Mouse (Mus musculus) midbrain, embryonic 14.5 days (tissue): ENCODE results near the gene Atp10b. TPM values are rescaled to one million over a fixed set of nuclear protein-coding genes. Genes with fewer than 3 reads are reported as not detected.

Experiments
- ATAC-seq: fragments of 200-750 bp; cut with Nextera tagmentation; 2 replicates; pipeline ENCODE4 v1.8.0; 2017; ENCODE audit warnings: moderate number of reproducible peaks, moderate library complexity; ENCODE audit not compliant: low FRiP score, low TSS enrichment
- DNase-seq: peaks from one replicate; pipeline ENCODE4 v3.0.0-alpha.2; 2015
- H3K27ac ChIP-seq: fragments of 300-500 bp; sonication (generic); replicated peaks from 2 replicates; pipeline ENCODE4 v1.5.1; 2014; ENCODE audit warnings: mild to moderate bottlenecking, low read depth, low read length, moderate library complexity
- H3K27me3 ChIP-seq: fragments of 300-500 bp; sonication (generic); 2 replicates; pipeline ENCODE4 v1.6.1; 2014; ENCODE audit warnings: low read length, control low read depth, mixed read lengths; ENCODE audit not compliant: control insufficient read depth, insufficient read depth
- H3K36me3 ChIP-seq: fragments of 300-500 bp; sonication (generic); 2 replicates; pipeline ENCODE4 v1.6.1; 2014; ENCODE audit warnings: low read length, control low read depth; ENCODE audit not compliant: control insufficient read depth, insufficient read depth
- H3K4me1 ChIP-seq: fragments of 300-500 bp; sonication (generic); 2 replicates; pipeline ENCODE4 v1.6.1; 2014; ENCODE audit warnings: mild to moderate bottlenecking, antibody characterized with exemption, low read length, control low read depth; ENCODE audit not compliant: control insufficient read depth, insufficient read depth
- H3K4me2 ChIP-seq: fragments of 300-500 bp; sonication (generic); 2 replicates; pipeline ENCODE4 v1.6.1; 2014; ENCODE audit warnings: mild to moderate bottlenecking, low read length, moderate library complexity
- H3K4me3 ChIP-seq: fragments of 300-500 bp; sonication (generic); replicated peaks from 2 replicates; pipeline ENCODE4 v1.5.1; 2014; ENCODE audit warnings: low read depth, low read length
- H3K9ac ChIP-seq: fragments of 300-500 bp; sonication (generic); replicated peaks from 2 replicates; pipeline ENCODE4 v1.6.1; 2014; ENCODE audit warnings: mild to moderate bottlenecking, low read length, moderate library complexity
- H3K9me3 ChIP-seq: fragments of 300-500 bp; sonication (generic); 2 replicates; pipeline ENCODE4 v1.6.1; 2016; ENCODE audit warnings: low read length, control low read depth, mixed read lengths; ENCODE audit not compliant: control insufficient read depth
- WGBS: fragments of 180-500 bp; shearing (Covaris S2); extraction: QIAGEN DNeasy Blood & Tissue Kit; methylation state at CpG from one replicate; pipeline ENCODE4 v1.1.7; 2014; 5-methylcytosine and 5-hydroxymethylcytosine counted together
- polyA plus RNA-seq: library from polyadenylated mRNA; unstranded; fragments of >200 nt; fragmentation: Nextera tagmentation; extraction: Ambion mirVana; gene quantifications from 2 replicates; pipeline ENCODE4 v1.2.1, GENCODE M21; 2014

The Atp10b gene
- polyA plus RNA-seq, 1 experiment from 2014 or later, result 0.29 TPM

DNA sequence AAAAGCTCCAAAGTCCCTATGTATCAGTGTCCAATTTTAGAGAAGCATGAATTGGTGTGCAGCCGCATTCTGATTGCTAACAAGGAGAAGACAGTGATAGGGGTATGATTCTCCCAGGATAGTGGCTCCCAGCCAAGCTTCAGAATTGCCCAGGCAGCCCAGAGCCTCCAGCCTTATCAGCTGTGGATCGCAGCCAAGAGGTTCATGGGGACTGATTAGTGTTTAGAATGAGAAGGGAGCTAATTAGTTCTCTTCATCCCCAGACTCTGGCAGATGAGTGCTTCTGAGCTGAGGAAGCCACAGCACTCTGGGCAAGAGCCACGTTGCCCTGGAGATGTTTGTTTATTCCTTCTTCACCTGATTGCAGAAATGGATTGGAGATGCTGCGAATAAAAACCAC, 67.3 kb downstream of the Atp10b start:
- no peaks in the 10 kb centered on the region for H3K36me3 ChIP-seq
- WGBS, result 46% methylated on average over 4 of the region's 4 CpGs
- H3K4me3 ChIP-seq, result no peak overlapping the region
- H3K4me2 ChIP-seq, result no peak overlapping the region
- H3K27me3 ChIP-seq, result no peaks in the 10 kb centered on the region
- H3K27ac ChIP-seq, result peak overlapping the region; percentile 41; the same call in 1 of the 2 replicates
- DNase-seq, result peak; percentile 84
- no peaks in the 10 kb centered on the region for H3K9me3 ChIP-seq
- H3K9ac ChIP-seq, result no peak overlapping the region
- peaks cover 7% of the 10 kb centered on the region; the same call in 1 of the 2 replicates for H3K4me1 ChIP-seq
- peak; percentile 81 for ATAC-seq

- Histone ChIP-seq H3K9me3 (no peaks in the 10 kb centered on the region), H3K36me3 (no peaks in the 10 kb centered on the region), H3K4me1 (no peaks in the 10 kb centered on the region), H3K4me2 (no peak overlapping the region), H3K27ac (no peak overlapping the region), H3K27me3 (no peaks in the 10 kb centered on the region), H3K4me3 (no peak overlapping the region), H3K9ac (no peak overlapping the region)
- no peak for ATAC-seq
- DNase-seq, result no peak
- 96% methylated on average over 6 of the region's 6 CpGs for WGBS
These were observed 80.6 kb downstream of the Atp10b start for GRCm38 (mm10) chr11:43230231-43230630.

DNA sequence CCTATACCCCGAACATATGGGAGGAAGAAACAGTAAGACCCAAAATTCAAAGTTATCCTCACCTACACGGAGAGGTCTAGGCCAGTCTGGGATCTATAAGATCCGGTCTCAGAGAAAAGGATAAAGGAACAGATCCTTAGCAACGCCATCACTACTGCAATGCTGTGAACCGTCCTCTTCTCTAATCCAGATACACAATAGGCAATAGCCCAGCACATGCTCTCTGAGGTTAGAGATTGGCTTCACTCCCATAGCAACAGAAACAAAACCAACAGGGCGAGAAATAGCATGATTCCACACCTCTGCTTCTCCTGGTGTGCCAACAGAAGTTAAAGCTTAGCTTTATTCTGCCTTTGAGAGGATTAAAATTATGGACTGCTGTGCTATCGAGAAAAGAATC, 82.4 kb downstream of the Atp10b start:
- H3K27me3 ChIP-seq, result no peaks in the 10 kb centered on the region
- no peaks in the 10 kb centered on the region for H3K36me3 ChIP-seq
- H3K9me3 ChIP-seq, result no peaks in the 10 kb centered on the region
- H3K4me2 ChIP-seq, result no peak overlapping the region
- DNase-seq (peak; percentile 53), ATAC-seq (no peak)
- no peak overlapping the region for H3K4me3 ChIP-seq
- 18% methylated on average over 7 of the region's 7 CpGs for WGBS
- H3K27ac ChIP-seq, result no peak overlapping the region
- 0 out of 2 replicates have a peak, but pooled peaks cover 4% of the 10 kb centered on the region for H3K4me1 ChIP-seq
- H3K9ac ChIP-seq, result no peak overlapping the region

DNA sequence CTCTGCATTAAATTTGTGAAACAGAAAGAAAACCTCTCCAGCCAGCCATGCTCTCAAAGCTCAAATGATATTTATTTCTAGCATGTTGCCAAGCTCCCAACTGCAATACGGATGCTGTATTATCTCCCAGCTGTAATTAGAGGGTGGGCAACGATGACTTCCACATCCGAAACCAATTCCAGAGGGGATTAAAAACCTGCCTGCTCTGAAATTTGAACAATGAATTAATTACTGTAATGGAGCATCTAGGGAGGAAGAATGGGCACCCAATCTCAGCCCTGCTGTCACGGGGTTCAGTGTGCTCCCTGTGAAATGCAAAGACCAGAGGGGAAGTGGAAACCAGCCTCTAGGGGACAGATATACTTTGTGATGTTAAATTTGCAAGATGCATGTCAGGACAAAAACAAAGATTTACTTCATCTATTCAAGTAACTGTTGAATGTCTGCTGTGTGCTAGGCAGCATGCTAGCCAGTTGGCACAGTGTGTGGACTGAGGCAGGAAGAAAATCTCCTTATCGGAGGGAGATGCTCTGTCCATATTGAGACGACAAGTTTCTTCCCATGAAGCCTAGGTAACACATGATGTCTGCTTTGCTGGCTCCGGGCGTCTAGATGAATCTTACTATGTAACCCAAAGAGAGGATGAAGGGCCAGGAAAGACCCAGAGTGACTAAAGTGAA, 86.8 kb downstream of the Atp10b start:
- no peak for ATAC-seq

GRCm38 (mm10) chr11:43239804-43240203, 90.1 kb downstream of the Atp10b start:
- H3K4me1 ChIP-seq, result 0 out of 2 replicates have a peak, but pooled peaks cover 4% of the 10 kb centered on the region
- H3K4me2 ChIP-seq, result no peak overlapping the region
- H3K4me3 ChIP-seq, result no peak overlapping the region
- no peak overlapping the region for H3K27ac ChIP-seq
- DNase-seq (no peak), ATAC-seq (no peak)
- no peaks in the 10 kb centered on the region for H3K9me3 ChIP-seq
- H3K36me3 ChIP-seq, result no peaks in the 10 kb centered on the region
- H3K27me3 ChIP-seq, result no peaks in the 10 kb centered on the region
- no peak overlapping the region for H3K9ac ChIP-seq
- 92% methylated on average over 8 of the region's 8 CpGs for WGBS

More for the DNA sequence above, 86.8 kb downstream of the Atp10b start:
- Histone ChIP-seq H3K9ac (no peak overlapping the region), H3K27ac (no peak overlapping the region), H3K36me3 (no peaks in the 10 kb centered on the region), H3K4me2 (no peak overlapping the region), H3K4me1 (0 out of 2 replicates have a peak, but pooled peaks cover 4% of the 10 kb centered on the region), H3K9me3 (no peaks in the 10 kb centered on the region), H3K4me3 (no peak overlapping the region), H3K27me3 (no peaks in the 10 kb centered on the region)
- peak; percentile 27 for DNase-seq
- 62% methylated on average over 8 of the region's 8 CpGs for WGBS

GRCm38 (mm10) chr11:43253034-43253433, 103.4 kb downstream of the Atp10b start:
- WGBS, result 35% methylated on average over 6 of the region's 6 CpGs
- DNase-seq (no peak), ATAC-seq (no peak)
- no peaks in the 10 kb centered on the region for H3K9me3 ChIP-seq
- no peak overlapping the region for H3K4me3 ChIP-seq
- no peak overlapping the region for H3K4me2 ChIP-seq
- no peaks in the 10 kb centered on the region for H3K36me3 ChIP-seq
- no peaks in the 10 kb centered on the region for H3K4me1 ChIP-seq
- H3K27me3 ChIP-seq, result no peaks in the 10 kb centered on the region
- no peak overlapping the region for H3K27ac ChIP-seq
- H3K9ac ChIP-seq, result no peak overlapping the region

- ATAC-seq (no peak), DNase-seq (no peak)
- no peak overlapping the region for H3K4me2 ChIP-seq
- H3K9ac ChIP-seq, result no peak overlapping the region
- WGBS, result 83% methylated on average over 4 of the region's 4 CpGs
- no peaks in the 10 kb centered on the region for H3K27me3 ChIP-seq
- no peak overlapping the region for H3K4me3 ChIP-seq
- no peaks in the 10 kb centered on the region for H3K4me1 ChIP-seq
- H3K27ac ChIP-seq, result no peak overlapping the region
- H3K9me3 ChIP-seq, result no peaks in the 10 kb centered on the region
- H3K36me3 ChIP-seq, result no peaks in the 10 kb centered on the region
These were observed 105.6 kb downstream of the Atp10b start for GRCm38 (mm10) chr11:43255262-43255661.

- DNase-seq (no peak), ATAC-seq (no peak)
- no peak overlapping the region for H3K9ac ChIP-seq
- no peak overlapping the region for H3K4me3 ChIP-seq
- WGBS, result 74% methylated on average over 3 of the region's 3 CpGs
- H3K27me3 ChIP-seq, result no peaks in the 10 kb centered on the region
- H3K27ac ChIP-seq, result no peak overlapping the region
- H3K4me2 ChIP-seq, result no peak overlapping the region
- H3K4me1 ChIP-seq, result no peaks in the 10 kb centered on the region
- no peaks in the 10 kb centered on the region for H3K36me3 ChIP-seq
- H3K9me3 ChIP-seq, result no peaks in the 10 kb centered on the region
These were observed 107.6 kb downstream of the Atp10b start for GRCm38 (mm10) chr11:43257291-43257690.

- 89% methylated on average over 7 of the region's 7 CpGs for WGBS
- H3K4me1 ChIP-seq, result no peaks in the 10 kb centered on the region
- no peak overlapping the region for H3K4me3 ChIP-seq
- H3K27me3 ChIP-seq, result no peaks in the 10 kb centered on the region
- no peaks in the 10 kb centered on the region for H3K9me3 ChIP-seq
- no peaks in the 10 kb centered on the region for H3K36me3 ChIP-seq
- H3K27ac ChIP-seq, result no peak overlapping the region
- DNase-seq, result no peak
- H3K9ac ChIP-seq, result no peak overlapping the region
- no peak overlapping the region for H3K4me2 ChIP-seq
- ATAC-seq, result no peak
These were observed 108.1 kb downstream of the Atp10b start for GRCm38 (mm10) chr11:43257781-43258180.
